Mouse (Mus musculus): Measurements from ENCODE around the gene Gm48551. TPM values are rescaled to one million over a fixed set of nuclear protein-coding genes. Genes with fewer than 3 reads are reported as not detected.
A peak's percentile ranks its signal among the peaks of the same experiment; 100 is the strongest.

Gm48551 gene
- polyA plus RNA-seq, 1 experiment, result 2.2 TPM

GRCm38 (mm10) chr10:81393456-81394063 is 9.3 kb downstream of the Gm48551 start:
- no peak for TF ChIP-seq POLR2A (IDR thresholded peaks at IDR 0.05; ENCODE audit: borderline replicate concordance, low read depth, low read length)
- TF ChIP-seq CTCF (IDR thresholded peaks at IDR 0.05; ENCODE audit: low read depth, low read length), result no peak
- Histone ChIP-seq H3K27ac (ENCODE audit: insufficient read depth, low read depth, low read length) (no peak overlapping the region), H3K4me3 (ENCODE audit: insufficient read depth, low read length) (no peak overlapping the region)

GRCm38 (mm10) chr10:81395127-81395526 is 10.9 kb downstream of the Gm48551 start:
- Histone ChIP-seq H3K4me1 (ENCODE audit: control insufficient read depth, insufficient read depth, low read length) (peaks cover 4% of the 10 kb centered on the region), H3K4me3 (ENCODE audit: insufficient read depth, low read length) (no peak overlapping the region), H3K27ac (ENCODE audit: insufficient read depth, low read depth, low read length) (no peak overlapping the region)
- no peak for TF ChIP-seq POLR2A (IDR thresholded peaks at IDR 0.05; ENCODE audit: borderline replicate concordance, low read depth, low read length)
- peak; percentile 84 for TF ChIP-seq CTCF (IDR thresholded peaks at IDR 0.05; ENCODE audit: low read depth, low read length)

More at GRCm38 (mm10) chr10:81393456-81394063, 9.3 kb downstream of the Gm48551 start:
- H3K4me1 ChIP-seq (ENCODE audit: control insufficient read depth, insufficient read depth, low read length), result peaks cover 18% of the 10 kb centered on the region

- H3K4me3 ChIP-seq (ENCODE audit: insufficient read depth, low read length), result no peak overlapping the region
- TF ChIP-seq POLR2A (IDR thresholded peaks at IDR 0.05; ENCODE audit: borderline replicate concordance, low read depth, low read length) (no peak), CTCF (IDR thresholded peaks at IDR 0.05; ENCODE audit: low read depth, low read length) (no peak)
- peaks cover 6% of the 10 kb centered on the region for H3K4me1 ChIP-seq (ENCODE audit: control insufficient read depth, insufficient read depth, low read length)
- H3K27ac ChIP-seq (ENCODE audit: insufficient read depth, low read depth, low read length), result no peak overlapping the region
These were observed 11.6 kb downstream of the Gm48551 start for GRCm38 (mm10) chr10:81395865-81396264.

- H3K27ac ChIP-seq (ENCODE audit: insufficient read depth, low read depth, low read length), result no peak overlapping the region
- peaks cover 13% of the 10 kb centered on the region for H3K4me1 ChIP-seq (ENCODE audit: control insufficient read depth, insufficient read depth, low read length)
- TF ChIP-seq POLR2A (IDR thresholded peaks at IDR 0.05; ENCODE audit: borderline replicate concordance, low read depth, low read length), result no peak
- TF ChIP-seq CTCF (IDR thresholded peaks at IDR 0.05; ENCODE audit: low read depth, low read length), result no peak
- no peak overlapping the region for H3K4me3 ChIP-seq (ENCODE audit: insufficient read depth, low read length)
These were observed 12.5 kb downstream of the Gm48551 start for GRCm38 (mm10) chr10:81396749-81397148.

- no peak overlapping the region for H3K27ac ChIP-seq (ENCODE audit: insufficient read depth, low read depth, low read length)
- TF ChIP-seq CTCF (IDR thresholded peaks at IDR 0.05; ENCODE audit: low read depth, low read length) (no peak), POLR2A (IDR thresholded peaks at IDR 0.05; ENCODE audit: borderline replicate concordance, low read depth, low read length) (no peak)
- peaks cover 20% of the 10 kb centered on the region for H3K4me1 ChIP-seq (ENCODE audit: control insufficient read depth, insufficient read depth, low read length)
- H3K4me3 ChIP-seq (ENCODE audit: insufficient read depth, low read length), result no peak overlapping the region
These were observed 15.0 kb downstream of the Gm48551 start for GRCm38 (mm10) chr10:81399296-81399695.

- no peak overlapping the region for H3K27ac ChIP-seq (ENCODE audit: insufficient read depth, low read depth, low read length)
- H3K4me3 ChIP-seq (ENCODE audit: insufficient read depth, low read length), result peak overlapping the region; percentile 32
- no peak for TF ChIP-seq CTCF (IDR thresholded peaks at IDR 0.05; ENCODE audit: low read depth, low read length)
- no peak for TF ChIP-seq POLR2A (IDR thresholded peaks at IDR 0.05; ENCODE audit: borderline replicate concordance, low read depth, low read length)
- H3K4me1 ChIP-seq (ENCODE audit: control insufficient read depth, insufficient read depth, low read length), result peaks cover 26% of the 10 kb centered on the region
These were observed 15.6 kb downstream of the Gm48551 start for GRCm38 (mm10) chr10:81399798-81400308.

- peaks cover 31% of the 10 kb centered on the region for H3K4me1 ChIP-seq (ENCODE audit: control insufficient read depth, insufficient read depth, low read length)
- no peak for TF ChIP-seq POLR2A (IDR thresholded peaks at IDR 0.05; ENCODE audit: borderline replicate concordance, low read depth, low read length)
- TF ChIP-seq CTCF (IDR thresholded peaks at IDR 0.05; ENCODE audit: low read depth, low read length), result 0 out of 2 replicates have a peak, but pooled peaks have one; percentile 8
- peak overlapping the region; percentile 32 for H3K4me3 ChIP-seq (ENCODE audit: insufficient read depth, low read length)
- H3K27ac ChIP-seq (ENCODE audit: insufficient read depth, low read depth, low read length), result peak overlapping the region; percentile 98
These were observed 16.3 kb downstream of the Gm48551 start for GRCm38 (mm10) chr10:81400371-81401204.

- Histone ChIP-seq H3K4me3 (ENCODE audit: insufficient read depth, low read length) (peak overlapping the region; percentile 35), H3K27ac (ENCODE audit: insufficient read depth, low read depth, low read length) (peak overlapping the region; percentile 98), H3K4me1 (ENCODE audit: control insufficient read depth, insufficient read depth, low read length) (peaks cover 36% of the 10 kb centered on the region)
- no peak for TF ChIP-seq POLR2A (IDR thresholded peaks at IDR 0.05; ENCODE audit: borderline replicate concordance, low read depth, low read length)
- TF ChIP-seq CTCF (IDR thresholded peaks at IDR 0.05; ENCODE audit: low read depth, low read length), result no peak
These were observed 16.9 kb downstream of the Gm48551 start for GRCm38 (mm10) chr10:81401205-81401520.

- Histone ChIP-seq H3K4me3 (ENCODE audit: insufficient read depth, low read length) (peak overlapping the region; percentile 39), H3K27ac (ENCODE audit: insufficient read depth, low read depth, low read length) (peak overlapping the region; percentile 98), H3K4me1 (ENCODE audit: control insufficient read depth, insufficient read depth, low read length) (peaks cover 41% of the 10 kb centered on the region)
- TF ChIP-seq POLR2A (IDR thresholded peaks at IDR 0.05; ENCODE audit: borderline replicate concordance, low read depth, low read length) (no peak), CTCF (IDR thresholded peaks at IDR 0.05; ENCODE audit: low read depth, low read length) (no peak)
These were observed 17.4 kb downstream of the Gm48551 start for GRCm38 (mm10) chr10:81401521-81402226.

All from bone marrow macrophage, adult 2 months (primary cell).